Mouse (Mus musculus) intestine, postnatal 0 days (tissue): ENCODE measurements around the gene Mef2d. TPM values are rescaled to one million over a fixed set of nuclear protein-coding genes. Genes with fewer than 3 reads are reported as not detected.

Experiments
- ATAC-seq: fragments of 200-750 bp; cut with Nextera tagmentation; 2 replicates; pipeline ENCODE4 v1.8.0; 2017; ENCODE audit warnings: mild to moderate bottlenecking, moderate TSS enrichment, moderate library complexity
- H3K27ac ChIP-seq: fragments of 300-500 bp; sonication (generic); 2 replicates; pipeline ENCODE4 v1.5.1; 2014; ENCODE audit warnings: mild to moderate bottlenecking, low read depth, low read length, moderate library complexity
- H3K27me3 ChIP-seq: fragments of 300-500 bp; sonication (generic); replicated peaks from 2 replicates; pipeline ENCODE4 v1.6.1; 2014; ENCODE audit warnings: low read length, mixed read lengths; ENCODE audit not compliant: control insufficient read depth, insufficient read depth
- H3K36me3 ChIP-seq: fragments of 300-500 bp; sonication (generic); 2 replicates; pipeline ENCODE4 v1.6.1; 2014; ENCODE audit warnings: mild to moderate bottlenecking, moderate library complexity; ENCODE audit not compliant: control insufficient read depth, insufficient read depth
- H3K4me1 ChIP-seq: fragments of 300-500 bp; sonication (generic); replicated peaks from 2 replicates; pipeline ENCODE4 v1.6.1; 2014; ENCODE audit warnings: antibody characterized with exemption, low read length, mixed read lengths; ENCODE audit not compliant: control insufficient read depth, insufficient read depth
- H3K4me2 ChIP-seq: fragments of 300-500 bp; sonication (generic); replicated peaks from 2 replicates; pipeline ENCODE4 v1.6.1; 2014; ENCODE audit warnings: low read depth, mild to moderate bottlenecking, moderate library complexity
- H3K4me3 ChIP-seq: fragments of 300-500 bp; sonication (generic); 2 replicates; pipeline ENCODE4 v1.5.1; 2014; ENCODE audit warnings: low read depth, low read length
- H3K9ac ChIP-seq: fragments of 300-500 bp; sonication (generic); 2 replicates; pipeline ENCODE4 v1.6.1; 2014; ENCODE audit warnings: mild to moderate bottlenecking, low read depth, low read length
- H3K9me3 ChIP-seq: fragments of 300-500 bp; sonication (generic); 2 replicates; pipeline ENCODE4 v1.6.1; 2016; ENCODE audit warnings: mixed run types; ENCODE audit not compliant: control insufficient read depth
- CTCF ChIP-seq: sonication (generic); IDR thresholded peaks from 2 replicates; pipeline ENCODE4 v1.5.1; 2016; ENCODE audit warnings: low read depth, mild to moderate bottlenecking, control low read depth, antibody characterized with exemption, moderate library complexity
- WGBS: fragments of 180-500 bp; shearing (Covaris S2); extraction: QIAGEN DNeasy Blood & Tissue Kit; methylation state at CpG from one replicate; pipeline ENCODE4 v1.1.7; 2014; 5-methylcytosine and 5-hydroxymethylcytosine counted together
- polyA plus RNA-seq: library from polyadenylated mRNA; unstranded; fragments of >200 nt; fragmentation: Nextera tagmentation; extraction: Ambion mirVana; gene quantifications from 2 replicates; pipeline ENCODE4 v1.2.1, GENCODE M21; 2015

Mef2d gene
- polyA plus RNA-seq, 1 experiment from 2014 or later = 16.2 TPM

GRCm38 (mm10) chr3:88164263-88164662 is 22.1 kb downstream of the Mef2d start:
- no peaks in the 10 kb centered on the region for H3K4me1 ChIP-seq
- H3K9me3 ChIP-seq = no peaks in the 10 kb centered on the region
- ATAC-seq = no peak
- H3K4me2 ChIP-seq = no peak overlapping the region
- H3K4me3 ChIP-seq = no peak overlapping the region
- peaks cover 92% of the 10 kb centered on the region for H3K36me3 ChIP-seq
- no peak overlapping the region for H3K27ac ChIP-seq
- TF ChIP-seq CTCF = no peak
- H3K27me3 ChIP-seq = no peaks in the 10 kb centered on the region
- WGBS = 93% methylated on average over 3 of the region's 3 CpGs
- no peak overlapping the region for H3K9ac ChIP-seq

- peaks cover 92% of the 10 kb centered on the region for H3K36me3 ChIP-seq
These were observed 23.9 kb downstream of the Mef2d start for GRCm38 (mm10) chr3:88166056-88166455.

GRCm38 (mm10) chr3:88170361-88170760 is 28.2 kb downstream of the Mef2d start:
- H3K27ac ChIP-seq = no peak overlapping the region
- H3K4me2 ChIP-seq = no peak overlapping the region
- 85% methylated on average over 5 of the region's 5 CpGs for WGBS
- no peak for TF ChIP-seq CTCF
- H3K27me3 ChIP-seq = no peaks in the 10 kb centered on the region
- H3K4me3 ChIP-seq = no peak overlapping the region
- H3K9me3 ChIP-seq = no peaks in the 10 kb centered on the region
- no peaks in the 10 kb centered on the region for H3K4me1 ChIP-seq
- H3K36me3 ChIP-seq = peaks cover 78% of the 10 kb centered on the region
- ATAC-seq = no peak
- H3K9ac ChIP-seq = no peak overlapping the region

More at GRCm38 (mm10) chr3:88166056-88166455, 23.9 kb downstream of the Mef2d start:
- H3K9ac ChIP-seq = no peak overlapping the region
- H3K4me1 ChIP-seq = no peaks in the 10 kb centered on the region
- 74% methylated on average over 5 of the region's 5 CpGs for WGBS
- no peaks in the 10 kb centered on the region for H3K9me3 ChIP-seq
- ATAC-seq = no peak
- no peak overlapping the region for H3K4me2 ChIP-seq
- H3K27ac ChIP-seq = no peak overlapping the region
- no peak overlapping the region for H3K4me3 ChIP-seq
- H3K27me3 ChIP-seq = no peaks in the 10 kb centered on the region
- TF ChIP-seq CTCF = no peak

GRCm38 (mm10) chr3:88172440-88172839 is 30.3 kb downstream of the Mef2d start:
- Histone ChIP-seq H3K36me3 (peaks cover 63% of the 10 kb centered on the region), H3K4me2 (no peak overlapping the region), H3K9ac (no peak overlapping the region), H3K27me3 (no peaks in the 10 kb centered on the region), H3K27ac (no peak overlapping the region), H3K9me3 (no peaks in the 10 kb centered on the region), H3K4me1 (no peaks in the 10 kb centered on the region; the same call in 1 of the 2 replicates), H3K4me3 (no peak overlapping the region)
- WGBS = 97% methylated on average over 3 of the region's 3 CpGs
- TF ChIP-seq CTCF = no peak
- ATAC-seq = no peak

- H3K4me1 ChIP-seq = no peaks in the 10 kb centered on the region; the same call in 1 of the 2 replicates
These were observed 31.2 kb downstream of the Mef2d start for GRCm38 (mm10) chr3:88173375-88173774.

GRCm38 (mm10) chr3:88174894-88175293 is 32.7 kb downstream of the Mef2d start:
- no peaks in the 10 kb centered on the region for H3K27me3 ChIP-seq
- 66% methylated on average over 2 of the region's 2 CpGs for WGBS
- H3K9me3 ChIP-seq = no peaks in the 10 kb centered on the region
- H3K4me3 ChIP-seq = no peak overlapping the region
- no peak overlapping the region for H3K4me2 ChIP-seq
- H3K9ac ChIP-seq = no peak overlapping the region
- no peak for TF ChIP-seq CTCF
- no peak overlapping the region for H3K27ac ChIP-seq
- no peaks in the 10 kb centered on the region; the same call in 1 of the 2 replicates for H3K4me1 ChIP-seq
- H3K36me3 ChIP-seq = peaks cover 39% of the 10 kb centered on the region
- ATAC-seq = no peak

More at GRCm38 (mm10) chr3:88173375-88173774, 31.2 kb downstream of the Mef2d start:
- no peak for ATAC-seq
- 37% methylated on average over 3 of the region's 3 CpGs for WGBS
- Histone ChIP-seq H3K4me2 (no peak overlapping the region), H3K9me3 (no peaks in the 10 kb centered on the region), H3K27ac (no peak overlapping the region), H3K4me3 (no peak overlapping the region), H3K27me3 (no peaks in the 10 kb centered on the region), H3K9ac (no peak overlapping the region), H3K36me3 (peaks cover 54% of the 10 kb centered on the region)
- TF ChIP-seq CTCF = peak; percentile 82

GRCm38 (mm10) chr3:88177106-88177505 is 34.9 kb downstream of the Mef2d start:
- Histone ChIP-seq H3K27ac (peak overlapping the region; percentile 98), H3K4me2 (peak overlapping the region; percentile 66), H3K36me3 (peaks cover 19% of the 10 kb centered on the region), H3K4me3 (peak overlapping the region; percentile 54), H3K9ac (peak overlapping the region; percentile 73), H3K4me1 (no peaks in the 10 kb centered on the region; the same call in 1 of the 2 replicates), H3K9me3 (no peaks in the 10 kb centered on the region), H3K27me3 (no peaks in the 10 kb centered on the region)
- peak; percentile 12; the same call in 1 of the 2 replicates for ATAC-seq
- WGBS = 46% methylated on average over 5 of the region's 5 CpGs
- TF ChIP-seq CTCF = no peak
